Mouse (Mus musculus): ENCODE measurements around the gene Cap2. TPM values are rescaled to one million over a fixed set of nuclear protein-coding genes. Genes with fewer than 3 reads are reported as not detected.

The Cap2 gene
- under 1 TPM; 0.27 to 0.49 TPM for polyA plus RNA-seq (2017; shearing (Covaris generic))

GRCm38 (mm10) chr13:46501800-46502389, at the start of gene Cap2:
TSS of gene Cap2 (plus strand) at chr13:46501848.

GRCm38 (mm10) chr13:46669048-46669619, 167.5 kb downstream of the Cap2 start, which contains the start of gene Fam8a1:
TSS of gene Fam8a1 (plus strand) at chr13:46669522.

Other genes starting within 250 kb of the Cap2 start
- not detected for gene Stmnd1, start 228.1 kb upstream of the Cap2 start, polyA plus RNA-seq (2017; shearing (Covaris generic))
- under 1 TPM in 1 of 2 experiments, not detected in 1; 0.17 TPM for gene Rbm24, start 83.4 kb upstream of the Cap2 start, polyA plus RNA-seq (2017; shearing (Covaris generic))
- gene Fam8a1, start 167.7 kb downstream of the Cap2 start, polyA plus RNA-seq (2017; shearing (Covaris generic)): 10 to 100 TPM; 17.9 to 21.7 TPM
- gene Nup153, start 226.1 kb downstream of the Cap2 start, polyA plus RNA-seq (2017; shearing (Covaris generic)): 100 to 1,000 TPM in 1 of 2 experiments, 10 to 100 TPM in 1; 93.1 to 131 TPM